Mouse (Mus musculus) midbrain, embryonic 15.5 days (tissue): Measurements from ENCODE around the gene Cacng4. TPM values are rescaled to one million over a fixed set of nuclear protein-coding genes. Genes with fewer than 3 reads are reported as not detected.

Source experiments
- polyA plus RNA-seq: library from polyadenylated mRNA; unstranded; fragments of >200 nt; fragmentation: Nextera tagmentation; extraction: Ambion mirVana; gene quantifications from 2 replicates; pipeline ENCODE4 v1.2.1, GENCODE M21; 2015

The Cacng4 gene
- polyA plus RNA-seq, 1 experiment from 2014 or later = 61.5 TPM

Other genes with a start within 250 kb of the Cacng4 start
- 17.3 and 17.8 TPM in 2 replicates for gene Helz, start 246.6 kb downstream of the Cacng4 start, polyA plus RNA-seq
- gene Cacng1, start 78.0 kb downstream of the Cacng4 start, polyA plus RNA-seq = 0.22 and 0.23 TPM in 2 replicates
- 9.7 and 11.1 TPM in 2 replicates for gene Cacng5, start 120.5 kb upstream of the Cacng4 start, polyA plus RNA-seq